Mouse (Mus musculus): ENCODE data around the gene Vcpkmt.
A peak's percentile ranks its signal among the peaks of the same experiment; 100 is the strongest.

The Vcpkmt gene

GRCm38 (mm10) chr12:69538362-69538950, 44.4 kb downstream of the Vcpkmt start:
- DNase-seq (ENCODE audit: low spot score) = no peak

DNA sequence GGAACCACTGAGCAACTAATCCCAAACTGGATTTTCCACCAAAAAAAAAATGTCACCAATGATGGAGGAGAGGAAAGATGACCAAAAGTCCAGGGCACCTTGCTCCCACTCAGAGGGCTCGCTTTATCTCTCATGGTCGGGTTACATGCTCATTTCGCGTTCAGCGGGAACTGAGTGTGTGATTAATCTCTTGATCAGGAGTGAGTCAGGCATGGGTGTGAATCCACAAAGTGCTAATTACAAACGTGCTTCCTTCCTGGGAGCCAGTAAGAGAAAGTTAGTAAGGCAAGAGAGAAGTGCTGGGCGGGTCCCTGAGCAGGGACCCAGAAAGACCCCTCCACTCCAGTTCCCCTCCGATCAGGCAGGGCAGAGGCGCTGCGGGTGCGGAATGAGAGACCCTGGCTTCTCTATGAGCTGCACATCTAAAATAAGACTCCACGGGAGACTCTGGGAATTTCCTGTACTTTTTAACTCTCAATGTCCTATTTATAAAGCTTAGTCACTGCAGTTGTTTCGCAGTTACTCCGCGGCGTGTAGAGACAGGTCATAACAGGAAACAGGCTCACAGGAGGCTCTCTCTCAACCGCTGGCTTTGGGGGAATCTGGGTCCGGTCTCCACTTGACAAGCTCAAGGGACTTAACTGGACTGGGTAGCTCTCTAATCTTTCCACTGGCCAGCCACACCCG, 45.0 kb downstream of the Vcpkmt start:
- DNase-seq (ENCODE audit: low spot score) = peak; percentile 37

DNA sequence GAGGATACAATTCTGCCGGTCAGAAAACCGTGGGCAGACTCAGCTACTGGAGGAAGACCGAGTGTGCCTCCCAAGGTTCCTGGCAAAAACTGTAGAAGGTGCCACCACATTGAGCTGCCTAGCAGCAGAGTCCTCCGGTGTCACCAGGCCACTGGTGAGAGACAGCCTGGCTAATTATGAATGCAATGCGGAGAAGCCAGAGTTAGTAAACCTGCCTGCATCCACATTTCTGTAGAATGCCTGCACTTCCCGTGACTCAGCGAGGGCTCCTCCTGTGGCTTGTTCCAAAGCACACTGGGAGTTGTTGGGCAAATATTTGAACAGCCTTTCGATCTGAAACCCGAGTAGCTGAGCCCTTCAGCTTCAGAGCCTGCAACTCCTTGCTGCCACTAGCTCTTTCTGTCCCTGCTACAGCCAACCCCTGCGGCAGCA, 45.6 kb downstream of the Vcpkmt start:
- peak; percentile 16 for DNase-seq (ENCODE audit: low spot score)

GRCm38 (mm10) chr12:69536616-69537242, 46.1 kb downstream of the Vcpkmt start:
- DNase-seq (ENCODE audit: low spot score) = no peak

GRCm38 (mm10) chr12:69533237-69533636, 49.6 kb downstream of the Vcpkmt start:
- no peak for DNase-seq (ENCODE audit: low spot score)

DNA sequence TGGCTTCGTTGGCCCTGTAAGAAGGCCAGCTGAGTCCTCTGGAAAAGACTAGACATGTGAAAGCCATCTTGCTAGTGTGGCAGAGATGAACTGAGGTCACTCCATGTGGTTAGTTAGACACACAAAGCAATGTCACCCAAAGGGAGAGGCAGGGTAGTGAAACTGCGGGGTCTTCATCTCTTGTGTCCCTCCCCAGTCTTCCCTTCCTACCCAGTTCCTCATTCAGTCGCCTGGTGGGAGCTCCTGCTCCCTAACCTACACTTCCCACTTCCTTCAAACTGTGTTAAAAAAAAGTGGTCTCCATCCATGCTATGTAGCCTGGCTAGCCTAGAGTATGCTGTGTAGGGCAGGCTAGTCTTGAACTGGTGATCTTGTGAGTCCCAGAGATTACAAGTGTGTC, 50.3 kb downstream of the Vcpkmt start:
- no peak for DNase-seq (ENCODE audit: low spot score)

DNA sequence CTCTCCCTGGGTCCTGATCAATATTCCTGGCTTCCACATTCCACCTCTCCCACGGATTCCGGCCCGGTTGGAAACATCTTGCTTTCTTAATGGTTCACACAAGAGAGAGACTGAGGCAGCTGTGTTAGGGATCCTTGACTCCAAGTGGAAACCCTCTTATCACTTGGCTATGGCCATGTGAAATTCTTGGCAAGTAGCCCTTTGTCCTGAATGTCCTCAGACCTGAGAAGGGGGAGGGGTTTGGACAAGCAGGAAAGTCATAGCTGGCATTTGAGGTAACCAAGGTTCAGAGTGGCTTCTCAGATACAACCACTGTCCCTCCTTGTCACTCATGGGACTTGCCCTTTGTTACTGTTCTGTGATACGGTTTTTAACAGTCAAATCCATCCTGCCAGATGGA, 50.7 kb downstream of the Vcpkmt start:
- no peak for DNase-seq (ENCODE audit: low spot score)

DNA sequence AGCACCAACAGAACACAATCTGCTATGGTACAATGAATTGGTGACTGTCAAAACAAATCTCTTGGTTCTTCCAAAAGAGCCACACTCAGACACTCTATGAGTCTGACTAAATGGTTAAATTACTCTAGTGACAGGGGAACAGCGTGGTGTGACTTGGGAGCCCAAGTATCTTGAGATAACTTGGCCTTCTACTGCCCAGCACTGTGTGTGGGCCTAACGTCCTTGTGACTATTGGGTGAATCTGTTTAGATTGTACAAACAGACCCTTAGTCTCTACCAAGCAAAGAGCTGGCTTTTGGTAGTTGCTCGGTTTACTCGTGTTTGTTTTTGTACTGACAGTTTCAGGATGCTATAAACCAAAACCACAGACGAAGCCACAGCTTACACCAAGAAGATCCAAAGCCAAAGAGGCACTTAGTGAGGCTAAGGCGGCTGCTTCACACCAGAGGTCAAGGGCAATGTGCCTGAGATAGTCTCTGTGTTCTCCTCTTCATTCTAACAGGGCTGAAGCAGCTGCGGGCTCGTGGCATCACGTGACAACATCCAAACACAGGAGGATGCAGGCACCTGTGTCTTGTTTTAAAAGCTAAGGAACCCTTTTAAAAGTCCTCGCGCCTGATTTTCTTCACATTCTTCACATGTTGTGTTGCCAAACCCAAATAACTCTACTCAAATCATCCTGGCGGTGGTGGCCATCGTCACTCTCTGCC, 53.0 kb downstream of the Vcpkmt start:
- no peak for DNase-seq (ENCODE audit: low spot score)

GRCm38 (mm10) chr12:69528275-69529032, 54.4 kb downstream of the Vcpkmt start:
- no peak for DNase-seq (ENCODE audit: low spot score)
